Mouse (Mus musculus) heart, embryonic 10.5 days (tissue): ENCODE measurements around the gene Dbil5. TPM values are rescaled to one million over a fixed set of nuclear protein-coding genes. Genes with fewer than 3 reads are reported as not detected.

ENCODE experiments used
- DNase-seq: peaks from one replicate; pipeline ENCODE4 v3.0.0-alpha.2; 2017; ENCODE audit warnings: low spot score
- H3K27ac ChIP-seq: fragments of 300-500 bp; sonication (generic); 2 replicates; pipeline ENCODE4 v1.5.1; 2016; ENCODE audit warnings: mild to moderate bottlenecking
- H3K27me3 ChIP-seq: fragments of 300-500 bp; sonication (generic); 2 replicates; pipeline ENCODE4 v1.6.1; 2016; ENCODE audit warnings: mild to moderate bottlenecking; ENCODE audit not compliant: poor library complexity, insufficient read depth, severe bottlenecking
- H3K36me3 ChIP-seq: fragments of 300-500 bp; sonication (generic); 2 replicates; pipeline ENCODE4 v1.6.1; 2016; ENCODE audit warnings: mild to moderate bottlenecking, moderate library complexity
- H3K4me1 ChIP-seq: fragments of 300-500 bp; sonication (generic); 2 replicates; pipeline ENCODE4 v1.6.1; 2016; ENCODE audit warnings: mild to moderate bottlenecking
- H3K4me3 ChIP-seq: fragments of 300-500 bp; sonication (generic); 2 replicates; pipeline ENCODE4 v1.5.1; 2016; ENCODE audit warnings: mild to moderate bottlenecking, moderate library complexity
- H3K9me3 ChIP-seq: fragments of 300-500 bp; sonication (generic); 2 replicates; pipeline ENCODE4 v1.6.1; 2016; ENCODE audit warnings: mild to moderate bottlenecking, moderate library complexity
- WGBS: fragments of 180-500 bp; shearing (Covaris S2); methylation state at CpG from one replicate; pipeline ENCODE4 v1.1.7; 2016; 5-methylcytosine and 5-hydroxymethylcytosine counted together
- polyA plus RNA-seq: library from polyadenylated mRNA; unstranded; fragments of >200 nt; fragmentation: Nextera tagmentation; extraction: Ambion mirVana; gene quantifications from 2 replicates; pipeline ENCODE4 v1.2.1, GENCODE M21; 2016

The Dbil5 gene
- polyA plus RNA-seq, 1 experiment from 2014 or later = 1.1 TPM

- Histone ChIP-seq H3K36me3 (peaks cover 35% of the 10 kb centered on the region), H3K27me3 (no peaks in the 10 kb centered on the region), H3K9me3 (no peaks in the 10 kb centered on the region), H3K4me3 (peak overlapping the region; percentile 95), H3K4me1 (peaks cover 16% of the 10 kb centered on the region), H3K27ac (peak overlapping the region; percentile 94)
- 2% methylated on average over 34 of the region's 34 CpGs for WGBS
- peak; percentile 70 for DNase-seq
These were observed 26.6 kb downstream of the Dbil5 start for GRCm38 (mm10) chr11:76243811-76244546.

- Histone ChIP-seq H3K27me3 (no peaks in the 10 kb centered on the region), H3K27ac (no peak overlapping the region), H3K9me3 (no peaks in the 10 kb centered on the region), H3K36me3 (peaks cover 41% of the 10 kb centered on the region), H3K4me1 (peaks cover 16% of the 10 kb centered on the region), H3K4me3 (no peak overlapping the region)
- no peak for DNase-seq
These were observed 29.0 kb downstream of the Dbil5 start for GRCm38 (mm10) chr11:76246439-76246838.

GRCm38 (mm10) chr11:76247239-76247638 lies 29.8 kb downstream of the Dbil5 start:
- H3K27me3 ChIP-seq = no peaks in the 10 kb centered on the region
- H3K36me3 ChIP-seq = peaks cover 41% of the 10 kb centered on the region
- no peaks in the 10 kb centered on the region for H3K9me3 ChIP-seq
- 59% methylated on average over 2 of the region's 2 CpGs for WGBS
- no peak overlapping the region for H3K27ac ChIP-seq
- DNase-seq = peak; percentile 7
- no peak overlapping the region for H3K4me3 ChIP-seq
- peaks cover 14% of the 10 kb centered on the region for H3K4me1 ChIP-seq

GRCm38 (mm10) chr11:76252036-76252435 lies 34.6 kb downstream of the Dbil5 start:
- Histone ChIP-seq H3K9me3 (no peaks in the 10 kb centered on the region), H3K27me3 (no peaks in the 10 kb centered on the region), H3K36me3 (peaks cover 40% of the 10 kb centered on the region), H3K4me3 (no peak overlapping the region), H3K4me1 (peaks cover 9% of the 10 kb centered on the region; the same call in 1 of the 2 replicates), H3K27ac (no peak overlapping the region)
- DNase-seq = no peak
- WGBS = 54% methylated on average over 3 of the region's 3 CpGs

GRCm38 (mm10) chr11:76253145-76253917 lies 35.9 kb downstream of the Dbil5 start:
- Histone ChIP-seq H3K9me3 (no peaks in the 10 kb centered on the region), H3K27ac (no peak overlapping the region), H3K4me1 (peaks cover 9% of the 10 kb centered on the region; the same call in 1 of the 2 replicates), H3K27me3 (no peaks in the 10 kb centered on the region), H3K4me3 (no peak overlapping the region), H3K36me3 (peaks cover 44% of the 10 kb centered on the region)
- DNase-seq = peak; percentile 86
- 40% methylated on average over 5 of the region's 5 CpGs for WGBS

GRCm38 (mm10) chr11:76253918-76254264 lies 36.5 kb downstream of the Dbil5 start:
- peaks cover 9% of the 10 kb centered on the region; the same call in 1 of the 2 replicates for H3K4me1 ChIP-seq
- H3K36me3 ChIP-seq = peaks cover 40% of the 10 kb centered on the region
- H3K9me3 ChIP-seq = no peaks in the 10 kb centered on the region
- no peak for DNase-seq
- no peak overlapping the region for H3K27ac ChIP-seq
- H3K27me3 ChIP-seq = no peaks in the 10 kb centered on the region
- WGBS = 73% methylated on average over 4 of the region's 4 CpGs
- H3K4me3 ChIP-seq = no peak overlapping the region

- H3K36me3 ChIP-seq = peaks cover 32% of the 10 kb centered on the region
- H3K27me3 ChIP-seq = no peaks in the 10 kb centered on the region
- H3K4me1 ChIP-seq = peaks cover 14% of the 10 kb centered on the region
- 85% methylated on average over 4 of the region's 4 CpGs for WGBS
- DNase-seq = no peak
- no peak overlapping the region for H3K4me3 ChIP-seq
- no peaks in the 10 kb centered on the region for H3K9me3 ChIP-seq
- no peak overlapping the region for H3K27ac ChIP-seq
These were observed 38.1 kb downstream of the Dbil5 start for GRCm38 (mm10) chr11:76255431-76256001.

GRCm38 (mm10) chr11:76256129-76256528 lies 38.7 kb downstream of the Dbil5 start:
- Histone ChIP-seq H3K4me3 (no peak overlapping the region), H3K9me3 (no peaks in the 10 kb centered on the region), H3K4me1 (peaks cover 20% of the 10 kb centered on the region), H3K27ac (no peak overlapping the region), H3K36me3 (peaks cover 32% of the 10 kb centered on the region), H3K27me3 (no peaks in the 10 kb centered on the region)
- 50% methylated on average over 5 of the region's 5 CpGs for WGBS
- DNase-seq = no peak

GRCm38 (mm10) chr11:76257386-76257785 lies 40.0 kb downstream of the Dbil5 start:
- H3K9me3 ChIP-seq = no peaks in the 10 kb centered on the region
- 68% methylated on average over 4 of the region's 4 CpGs for WGBS

GRCm38 (mm10) chr11:76258511-76258910 lies 41.1 kb downstream of the Dbil5 start:
- Histone ChIP-seq H3K27ac (no peak overlapping the region), H3K27me3 (no peaks in the 10 kb centered on the region), H3K4me3 (no peak overlapping the region), H3K36me3 (peaks cover 39% of the 10 kb centered on the region), H3K4me1 (peaks cover 38% of the 10 kb centered on the region), H3K9me3 (no peaks in the 10 kb centered on the region)
- DNase-seq = no peak
- WGBS = 81% methylated on average over 6 of the region's 6 CpGs

More at GRCm38 (mm10) chr11:76257386-76257785, 40.0 kb downstream of the Dbil5 start:
- Histone ChIP-seq H3K4me3 (no peak overlapping the region), H3K27me3 (no peaks in the 10 kb centered on the region), H3K27ac (no peak overlapping the region), H3K4me1 (peaks cover 27% of the 10 kb centered on the region), H3K36me3 (peaks cover 39% of the 10 kb centered on the region)
- DNase-seq = no peak

GRCm38 (mm10) chr11:76260208-76261050 lies 43.0 kb downstream of the Dbil5 start:
- Histone ChIP-seq H3K9me3 (no peaks in the 10 kb centered on the region), H3K36me3 (peaks cover 37% of the 10 kb centered on the region), H3K4me3 (no peak overlapping the region), H3K27ac (peak overlapping the region; percentile 38; the same call in 1 of the 2 replicates), H3K27me3 (no peaks in the 10 kb centered on the region), H3K4me1 (peaks cover 43% of the 10 kb centered on the region)
- no peak for DNase-seq
- 72% methylated on average over 10 of the region's 10 CpGs for WGBS

- no peak for DNase-seq
- Histone ChIP-seq H3K4me3 (no peak overlapping the region), H3K9me3 (no peaks in the 10 kb centered on the region), H3K27ac (no peak overlapping the region), H3K4me1 (peaks cover 42% of the 10 kb centered on the region), H3K27me3 (no peaks in the 10 kb centered on the region), H3K36me3 (peaks cover 37% of the 10 kb centered on the region)
- 64% methylated on average over 12 of the region's 12 CpGs for WGBS
These were observed 43.8 kb downstream of the Dbil5 start for GRCm38 (mm10) chr11:76261224-76261623.
